Mouse (Mus musculus) lung, postnatal 4 days (tissue): Measurements from ENCODE around the gene Gm6034.
"Not testable (repeated sequence)": the region's sequence is repeated elsewhere in the genome, so short reads cannot be mapped to it uniquely, and the experiment has no call there.

Source experiments
- DNase-seq, 2 experiments: peaks; one replicate each; pipeline ENCODE4 v3.0.0; 2021

Gene Gm6034

GRCm38 (mm10) chr17:36083266-36083869 lies 40.6 kb downstream of the Gm6034 start:
- peak; percentile 35 to 48 for DNase-seq

- no peak for DNase-seq
Observed at GRCm38 (mm10) chr17:36083870-36084451, 41.2 kb downstream of the Gm6034 start.

- not testable (repeated sequence) for DNase-seq
Observed at GRCm38 (mm10) chr17:36085976-36086375, 43.2 kb downstream of the Gm6034 start.

DNA sequence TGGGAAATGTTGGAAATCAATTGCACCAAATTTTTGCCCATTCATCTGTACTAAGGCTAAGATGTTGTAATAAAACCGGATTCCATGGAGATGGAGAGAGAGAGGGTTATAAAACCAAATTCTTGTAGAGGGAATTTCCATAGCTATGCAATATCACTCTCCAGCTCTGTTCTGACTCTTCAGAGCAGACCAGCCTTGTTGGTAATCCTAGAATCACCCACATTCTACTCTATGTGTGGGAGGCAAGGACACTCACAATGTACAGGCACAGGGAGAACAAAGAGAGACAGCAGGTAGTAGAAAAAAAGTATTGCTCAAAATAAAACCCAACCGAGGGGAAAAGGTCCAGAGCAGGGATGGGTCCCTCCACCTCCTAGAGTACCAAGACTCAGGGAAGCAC lies 49.2 kb downstream of the Gm6034 start:
- DNase-seq = not testable (repeated sequence)

- DNase-seq = not testable (repeated sequence)
Observed at GRCm38 (mm10) chr17:36092520-36092919, 49.8 kb downstream of the Gm6034 start.

DNA sequence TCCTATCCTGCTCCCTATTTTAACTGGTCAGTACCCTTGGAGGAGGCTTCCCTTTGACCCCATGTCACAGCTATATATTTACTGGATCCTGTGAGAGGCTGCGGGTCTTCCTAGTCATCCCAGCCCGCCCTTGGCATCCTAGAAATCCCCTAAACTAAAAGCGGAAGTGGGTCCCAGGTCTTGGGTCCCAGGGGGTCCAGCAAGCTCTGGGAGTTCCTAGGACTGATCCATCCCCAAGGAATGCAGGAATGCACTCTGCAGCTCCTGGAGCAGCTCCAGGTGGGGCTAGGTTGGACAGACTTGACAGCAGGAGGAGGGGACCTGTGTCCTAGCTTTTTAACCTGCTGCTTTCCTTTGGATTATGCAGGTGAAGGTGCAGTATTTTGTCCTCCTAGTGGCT lies 51.2 kb downstream of the Gm6034 start:
- DNase-seq = no peak

- DNase-seq = not testable (repeated sequence)
Observed at GRCm38 (mm10) chr17:36099603-36100002, 56.8 kb downstream of the Gm6034 start.

DNA sequence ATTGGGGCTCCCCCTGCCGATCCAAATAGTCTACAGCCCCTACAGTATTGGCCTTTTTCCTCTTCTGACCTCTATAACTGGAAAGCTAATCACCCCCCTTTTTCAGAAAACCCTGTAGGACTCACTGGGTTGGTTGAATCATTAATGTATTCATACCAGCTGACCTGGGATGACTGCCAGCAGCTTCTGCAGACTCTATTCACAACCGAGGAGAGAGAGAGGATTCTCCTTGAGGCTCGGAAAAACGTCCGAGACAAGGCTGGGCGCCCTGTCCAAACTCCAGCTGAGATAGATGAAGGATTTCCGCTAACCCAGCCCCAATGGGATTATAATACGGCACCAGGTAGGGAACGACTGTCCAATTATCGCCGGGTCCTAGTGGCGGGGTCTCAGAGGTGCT lies 59.3 kb downstream of the Gm6034 start:
- not testable (repeated sequence) for DNase-seq
